Mouse (Mus musculus) forebrain, postnatal 0 days (tissue): Measurements from ENCODE around the gene Gpatch2. TPM values are rescaled to one million over a fixed set of nuclear protein-coding genes. Genes with fewer than 3 reads are reported as not detected.

Source experiments
- ATAC-seq: fragments of 200-750 bp; cut with Nextera tagmentation; 2 replicates; pipeline ENCODE4 v1.8.0; 2017; ENCODE audit warnings: mild to moderate bottlenecking, moderate library complexity
- DNase-seq: peaks from one replicate; pipeline ENCODE4 v3.0.0-alpha.2; 2015
- H3K27ac ChIP-seq: fragments of 300-500 bp; sonication (generic); 2 replicates; pipeline ENCODE4 v1.5.1; 2014; ENCODE audit warnings: low read depth, mild to moderate bottlenecking, antibody characterized with exemption, low read length, moderate library complexity, mixed read lengths
- H3K27me3 ChIP-seq: fragments of 300-500 bp; sonication (generic); 2 replicates; pipeline ENCODE4 v1.6.1; 2014; ENCODE audit warnings: mild to moderate bottlenecking, low read length, mixed read lengths; ENCODE audit not compliant: insufficient read depth
- H3K36me3 ChIP-seq: fragments of 300-500 bp; sonication (generic); 2 replicates; pipeline ENCODE4 v1.6.1; 2014; ENCODE audit warnings: mild to moderate bottlenecking, moderate library complexity; ENCODE audit not compliant: insufficient read depth
- H3K4me1 ChIP-seq: fragments of 300-500 bp; sonication (generic); 2 replicates; pipeline ENCODE4 v1.6.1; 2014; ENCODE audit warnings: antibody characterized with exemption; ENCODE audit not compliant: insufficient read depth
- H3K4me2 ChIP-seq: fragments of 300-500 bp; sonication (generic); 2 replicates; pipeline ENCODE4 v1.6.1; 2014; ENCODE audit warnings: low read depth, mild to moderate bottlenecking, moderate library complexity
- H3K4me3 ChIP-seq: fragments of 300-500 bp; sonication (generic); 2 replicates; pipeline ENCODE4 v1.5.1; 2014; ENCODE audit warnings: low read depth, low read length, mixed read lengths
- H3K9ac ChIP-seq: fragments of 300-500 bp; sonication (generic); 2 replicates; pipeline ENCODE4 v1.6.1; 2014; ENCODE audit warnings: mild to moderate bottlenecking
- H3K9me3 ChIP-seq: fragments of 300-500 bp; sonication (generic); 2 replicates; pipeline ENCODE4 v1.6.1; 2016; ENCODE audit warnings: low read length
- CTCF ChIP-seq: sonication (generic); IDR thresholded peaks from 2 replicates; pipeline ENCODE4 v1.5.1; 2016; ENCODE audit warnings: antibody characterized with exemption, control low read depth, low read depth
- WGBS: fragments of 180-500 bp; shearing (Covaris S2); extraction: QIAGEN DNeasy Blood & Tissue Kit; methylation state at CpG from one replicate; pipeline ENCODE4 v1.1.7; 2014; 5-methylcytosine and 5-hydroxymethylcytosine counted together
- polyA plus RNA-seq: library from polyadenylated mRNA; unstranded; fragments of >200 nt; fragmentation: Nextera tagmentation; extraction: Ambion mirVana; gene quantifications from 2 replicates; pipeline ENCODE4 v1.2.1, GENCODE M21; 2015
- total RNA-seq: library from RNA; depleted of rRNA; stranded (reverse); fragments of >200 nt; gene quantifications from 2 replicates; pipeline ENCODE4 v1.2.3, GENCODE M21; 2014

Gpatch2 gene
- total and polyA plus RNA-seq, 2 experiments from 2014 or later = 9.2 to 22.8 TPM

GRCm38 (mm10) chr1:187315821-187316220, 100.5 kb downstream of the Gpatch2 start:
- Histone ChIP-seq H3K4me2 (no peak overlapping the region), H3K27me3 (no peaks in the 10 kb centered on the region), H3K9me3 (no peaks in the 10 kb centered on the region), H3K27ac (no peak overlapping the region), H3K9ac (no peak overlapping the region), H3K4me1 (no peaks in the 10 kb centered on the region), H3K4me3 (no peak overlapping the region), H3K36me3 (no peaks in the 10 kb centered on the region)
- no peak for TF ChIP-seq CTCF
- ATAC-seq (no peak), DNase-seq (no peak)
- WGBS = 79% methylated on average over 2 of the region's 2 CpGs

GRCm38 (mm10) chr1:187316555-187316954, 101.2 kb downstream of the Gpatch2 start:
- H3K9ac ChIP-seq = no peak overlapping the region
- no peak overlapping the region for H3K4me2 ChIP-seq
- 85% methylated on average over 8 of the region's 8 CpGs for WGBS
- no peaks in the 10 kb centered on the region for H3K9me3 ChIP-seq
- H3K4me1 ChIP-seq = no peaks in the 10 kb centered on the region
- no peak for TF ChIP-seq CTCF
- no peak for ATAC-seq
- H3K27me3 ChIP-seq = no peaks in the 10 kb centered on the region
- H3K36me3 ChIP-seq = no peaks in the 10 kb centered on the region
- H3K27ac ChIP-seq = no peak overlapping the region
- DNase-seq = no peak
- no peak overlapping the region for H3K4me3 ChIP-seq

GRCm38 (mm10) chr1:187321814-187322213, 106.5 kb downstream of the Gpatch2 start:
- no peak overlapping the region for H3K27ac ChIP-seq
- no peak for TF ChIP-seq CTCF
- H3K4me2 ChIP-seq = no peak overlapping the region
- DNase-seq (no peak), ATAC-seq (no peak)
- WGBS = 90% methylated on average over 3 of the region's 3 CpGs
- no peaks in the 10 kb centered on the region for H3K27me3 ChIP-seq
- no peaks in the 10 kb centered on the region for H3K36me3 ChIP-seq
- no peaks in the 10 kb centered on the region for H3K4me1 ChIP-seq
- no peak overlapping the region for H3K4me3 ChIP-seq
- H3K9ac ChIP-seq = no peak overlapping the region
- H3K9me3 ChIP-seq = no peaks in the 10 kb centered on the region

GRCm38 (mm10) chr1:187322505-187323208, 107.3 kb downstream of the Gpatch2 start:
- Histone ChIP-seq H3K4me2 (no peak overlapping the region), H3K9ac (no peak overlapping the region), H3K9me3 (no peaks in the 10 kb centered on the region), H3K4me1 (no peaks in the 10 kb centered on the region), H3K27me3 (no peaks in the 10 kb centered on the region), H3K27ac (no peak overlapping the region), H3K4me3 (no peak overlapping the region), H3K36me3 (no peaks in the 10 kb centered on the region)
- DNase-seq (no peak), ATAC-seq (no peak)
- WGBS = 75% methylated on average over 8 of the region's 8 CpGs
- no peak for TF ChIP-seq CTCF

GRCm38 (mm10) chr1:187323209-187323589, 107.9 kb downstream of the Gpatch2 start:
- Histone ChIP-seq H3K27me3 (no peaks in the 10 kb centered on the region), H3K27ac (no peak overlapping the region), H3K9me3 (no peaks in the 10 kb centered on the region), H3K36me3 (no peaks in the 10 kb centered on the region), H3K9ac (no peak overlapping the region), H3K4me3 (no peak overlapping the region), H3K4me2 (no peak overlapping the region), H3K4me1 (no peaks in the 10 kb centered on the region)
- ATAC-seq (no peak), DNase-seq (no peak)
- no peak for TF ChIP-seq CTCF
- 100% methylated on average over 1 of the region's 1 CpGs for WGBS

GRCm38 (mm10) chr1:187342551-187342950, 127.2 kb downstream of the Gpatch2 start:
- Histone ChIP-seq H3K36me3 (no peaks in the 10 kb centered on the region), H3K27me3 (no peaks in the 10 kb centered on the region), H3K27ac (no peak overlapping the region), H3K9ac (no peak overlapping the region), H3K4me2 (no peak overlapping the region), H3K4me3 (no peak overlapping the region), H3K4me1 (no peaks in the 10 kb centered on the region), H3K9me3 (no peaks in the 10 kb centered on the region)
- WGBS = 73% methylated on average over 2 of the region's 2 CpGs
- DNase-seq (no peak), ATAC-seq (no peak)
- no peak for TF ChIP-seq CTCF

- Histone ChIP-seq H3K27ac (no peak overlapping the region), H3K9me3 (no peaks in the 10 kb centered on the region), H3K4me2 (no peak overlapping the region), H3K9ac (no peak overlapping the region), H3K4me3 (no peak overlapping the region), H3K27me3 (no peaks in the 10 kb centered on the region), H3K4me1 (no peaks in the 10 kb centered on the region), H3K36me3 (peaks cover 5% of the 10 kb centered on the region; the same call in 1 of the 2 replicates)
- WGBS = 34% methylated on average over 5 of the region's 5 CpGs
- no peak for TF ChIP-seq CTCF
- ATAC-seq = no peak
- no peak for DNase-seq
These were observed 129.8 kb downstream of the Gpatch2 start for GRCm38 (mm10) chr1:187345156-187345555.
